Mouse (Mus musculus): ENCODE data around the gene Gmnc. TPM values are rescaled to one million over a fixed set of nuclear protein-coding genes. Genes with fewer than 3 reads are reported as not detected.

The Gmnc gene
- polyA plus RNA-seq (2016; fragmentation: Nextera tagmentation; extraction: Ambion mirVana), result 0.14 TPM in 1 of 2 replicates, not detected in the other

- Histone ChIP-seq H3K27ac (replicated peaks) (no peak within 1 kb of the TSS), H3K36me3 (no peaks in the 10 kb centered on the region), H3K27me3 (ENCODE audit: low read depth, poor library complexity, severe bottlenecking) (no peaks in the 10 kb centered on the region), H3K4me3 (no peak within 1 kb of the TSS), H3K4me1 (no peaks in the 10 kb centered on the region), H3K9me3 (replicated peaks) (no peaks in the 10 kb centered on the region)
- WGBS, result 53% methylated on average over 13 of the region's 13 CpGs
- DNase-seq (ENCODE audit: low spot score), result no peak
Measured at GRCm38 (mm10) chr16:26991477-26992300, at the start of gene Gmnc. Gene Gmnc (minus strand): TSS chr16:26991652.

DNA sequence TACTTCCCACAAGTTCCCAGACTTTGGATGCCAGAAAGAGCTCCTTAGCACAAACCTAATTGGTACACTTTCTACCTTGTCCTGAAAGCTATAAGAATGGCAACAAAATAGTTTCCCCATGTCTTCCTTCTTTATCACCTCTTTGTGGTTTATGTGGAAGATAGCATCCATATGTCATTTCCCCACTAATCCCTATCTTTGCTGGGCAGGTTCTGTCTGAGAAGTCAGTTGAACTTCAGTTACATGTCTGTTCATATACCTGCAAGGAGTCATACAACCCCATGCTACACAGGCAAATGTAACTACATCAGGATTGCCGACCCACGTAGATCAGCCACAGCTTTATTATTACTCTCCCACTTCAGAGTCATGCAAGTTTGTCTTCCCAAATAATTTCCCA is 35.8 kb upstream of the Gmnc start:
- no peak for DNase-seq (ENCODE audit: low spot score)
- Histone ChIP-seq H3K4me3 (no peak overlapping the region), H3K4me1 (0 out of 2 replicates have a peak, but pooled peaks cover 2% of the 10 kb centered on the region), H3K36me3 (no peaks in the 10 kb centered on the region), H3K27ac (replicated peaks) (no peak overlapping the region), H3K27me3 (ENCODE audit: low read depth, poor library complexity, severe bottlenecking) (no peaks in the 10 kb centered on the region), H3K9me3 (replicated peaks) (no peaks in the 10 kb centered on the region)
- 94% methylated on average over 2 of the region's 2 CpGs for WGBS

- no peak for DNase-seq (ENCODE audit: low spot score)
- H3K9me3 ChIP-seq (replicated peaks), result no peaks in the 10 kb centered on the region
- no peak overlapping the region for H3K4me3 ChIP-seq
- H3K27me3 ChIP-seq (ENCODE audit: low read depth, poor library complexity, severe bottlenecking), result no peaks in the 10 kb centered on the region
- no peak overlapping the region for H3K27ac ChIP-seq (replicated peaks)
- H3K4me1 ChIP-seq, result 0 out of 2 replicates have a peak, but pooled peaks cover 2% of the 10 kb centered on the region
- H3K36me3 ChIP-seq, result no peaks in the 10 kb centered on the region
- 97% methylated on average over 4 of the region's 4 CpGs for WGBS
Measured at GRCm38 (mm10) chr16:27026226-27026625, 34.8 kb upstream of the Gmnc start.

DNA sequence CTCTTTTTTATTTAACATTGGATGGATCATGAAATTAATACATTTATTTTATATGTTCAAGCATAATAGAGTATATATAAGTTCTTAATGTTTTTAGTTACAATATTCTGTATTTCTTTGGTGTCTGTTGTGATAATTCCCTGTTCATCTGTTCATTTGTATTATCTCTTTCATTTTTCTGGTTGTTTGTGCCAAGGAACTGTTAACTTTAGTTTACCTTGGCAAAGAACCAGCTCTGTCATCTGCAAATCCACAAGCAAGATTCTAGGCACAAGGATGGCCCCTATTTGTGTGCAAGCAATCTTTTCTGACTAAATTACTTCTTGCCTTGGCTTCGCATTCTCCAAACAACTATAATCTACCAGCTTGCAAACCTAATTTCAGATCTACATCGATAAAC is 31.3 kb upstream of the Gmnc start:
- no peak overlapping the region for H3K4me3 ChIP-seq
- WGBS, result 89% methylated on average over 2 of the region's 2 CpGs
- H3K36me3 ChIP-seq, result no peaks in the 10 kb centered on the region
- H3K27me3 ChIP-seq (ENCODE audit: low read depth, poor library complexity, severe bottlenecking), result no peaks in the 10 kb centered on the region
- H3K9me3 ChIP-seq (replicated peaks), result no peaks in the 10 kb centered on the region
- no peak for DNase-seq (ENCODE audit: low spot score)
- no peaks in the 10 kb centered on the region for H3K4me1 ChIP-seq
- H3K27ac ChIP-seq (replicated peaks), result no peak overlapping the region

- no peaks in the 10 kb centered on the region for H3K27me3 ChIP-seq (ENCODE audit: low read depth, poor library complexity, severe bottlenecking)
- no peak overlapping the region for H3K27ac ChIP-seq (replicated peaks)
- no peaks in the 10 kb centered on the region for H3K4me1 ChIP-seq
- WGBS, result 39% methylated on average over 4 of the region's 4 CpGs
- H3K36me3 ChIP-seq, result no peaks in the 10 kb centered on the region
- DNase-seq (ENCODE audit: low spot score), result no peak
- no peak overlapping the region for H3K4me3 ChIP-seq
- H3K9me3 ChIP-seq (replicated peaks), result no peaks in the 10 kb centered on the region
Measured at GRCm38 (mm10) chr16:27017309-27017708, 25.9 kb upstream of the Gmnc start.

DNA sequence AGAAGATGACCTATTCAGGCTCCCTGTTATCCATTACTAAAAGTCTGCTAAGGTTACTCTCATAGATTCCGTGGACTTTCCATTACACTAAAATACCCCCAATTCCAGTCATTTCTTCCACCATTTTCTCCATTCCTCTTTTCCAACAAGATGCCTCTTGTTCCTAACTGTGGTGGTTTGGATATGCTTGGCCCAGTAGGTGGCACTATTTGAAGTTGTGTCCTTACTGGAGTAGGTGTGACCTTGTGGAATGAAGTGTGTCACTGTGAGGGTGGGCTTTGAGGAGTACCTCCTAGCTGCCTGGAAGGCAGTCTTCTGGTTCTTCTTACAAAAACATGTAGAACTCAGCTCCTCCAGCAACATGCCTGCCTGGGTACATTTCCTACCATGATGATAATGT is 11.3 kb upstream of the Gmnc start:
- H3K36me3 ChIP-seq, result no peaks in the 10 kb centered on the region
- H3K4me1 ChIP-seq, result 0 out of 2 replicates have a peak, but pooled peaks cover 3% of the 10 kb centered on the region
- DNase-seq (ENCODE audit: low spot score), result no peak
- H3K27ac ChIP-seq (replicated peaks), result no peak overlapping the region
- no peak overlapping the region for H3K4me3 ChIP-seq
- no peaks in the 10 kb centered on the region for H3K9me3 ChIP-seq (replicated peaks)
- WGBS, result 92% methylated on average over 1 of the region's 1 CpGs
- no peaks in the 10 kb centered on the region for H3K27me3 ChIP-seq (ENCODE audit: low read depth, poor library complexity, severe bottlenecking)

- no peak overlapping the region for H3K4me3 ChIP-seq
- DNase-seq (ENCODE audit: low spot score), result no peak
- 0 out of 2 replicates have a peak, but pooled peaks cover 3% of the 10 kb centered on the region for H3K4me1 ChIP-seq
- H3K27ac ChIP-seq (replicated peaks), result no peak overlapping the region
- no peaks in the 10 kb centered on the region for H3K27me3 ChIP-seq (ENCODE audit: low read depth, poor library complexity, severe bottlenecking)
- WGBS, result 8% methylated on average over 2 of the region's 2 CpGs
- H3K9me3 ChIP-seq (replicated peaks), result no peaks in the 10 kb centered on the region
- H3K36me3 ChIP-seq, result no peaks in the 10 kb centered on the region
Measured at GRCm38 (mm10) chr16:26999563-26999962, 8.1 kb upstream of the Gmnc start.

- no peak overlapping the region for H3K27ac ChIP-seq (replicated peaks)
- no peaks in the 10 kb centered on the region for H3K27me3 ChIP-seq (ENCODE audit: low read depth, poor library complexity, severe bottlenecking)
- H3K9me3 ChIP-seq (replicated peaks), result no peaks in the 10 kb centered on the region
- WGBS, result 86% methylated on average over 19 of the region's 19 CpGs
- DNase-seq (ENCODE audit: low spot score), result no peak
- no peaks in the 10 kb centered on the region for H3K4me1 ChIP-seq
- no peaks in the 10 kb centered on the region for H3K36me3 ChIP-seq
- H3K4me3 ChIP-seq, result no peak overlapping the region
Measured at GRCm38 (mm10) chr16:26989415-26990315, 1.8 kb downstream of the Gmnc start.

- Histone ChIP-seq H3K27me3 (ENCODE audit: low read depth, poor library complexity, severe bottlenecking) (no peaks in the 10 kb centered on the region), H3K4me3 (no peak overlapping the region), H3K4me1 (no peaks in the 10 kb centered on the region), H3K36me3 (no peaks in the 10 kb centered on the region), H3K9me3 (replicated peaks) (no peaks in the 10 kb centered on the region), H3K27ac (replicated peaks) (no peak overlapping the region)
- DNase-seq (ENCODE audit: low spot score), result no peak
- 83% methylated on average over 1 of the region's 1 CpGs for WGBS
Measured at GRCm38 (mm10) chr16:26988188-26988587, 3.3 kb downstream of the Gmnc start.

GRCm38 (mm10) chr16:26985796-26986195 is 5.7 kb downstream of the Gmnc start:
- no peak overlapping the region for H3K27ac ChIP-seq (replicated peaks)
- WGBS, result 89% methylated on average over 1 of the region's 1 CpGs

GRCm38 (mm10) chr16:26982112-26982511 is 9.3 kb downstream of the Gmnc start:
- H3K4me3 ChIP-seq, result no peak overlapping the region
- no peak for DNase-seq (ENCODE audit: low spot score)
- no peak overlapping the region for H3K27ac ChIP-seq (replicated peaks)
- no peaks in the 10 kb centered on the region for H3K4me1 ChIP-seq
- H3K9me3 ChIP-seq (replicated peaks), result no peaks in the 10 kb centered on the region
- WGBS, result 36% methylated on average over 3 of the region's 3 CpGs
- no peaks in the 10 kb centered on the region for H3K36me3 ChIP-seq
- no peaks in the 10 kb centered on the region for H3K27me3 ChIP-seq (ENCODE audit: low read depth, poor library complexity, severe bottlenecking)

More at GRCm38 (mm10) chr16:26985796-26986195, 5.7 kb downstream of the Gmnc start:
- H3K36me3 ChIP-seq, result no peaks in the 10 kb centered on the region
- H3K4me3 ChIP-seq, result no peak overlapping the region
- no peak for DNase-seq (ENCODE audit: low spot score)
- no peaks in the 10 kb centered on the region for H3K4me1 ChIP-seq
- no peaks in the 10 kb centered on the region for H3K9me3 ChIP-seq (replicated peaks)
- H3K27me3 ChIP-seq (ENCODE audit: low read depth, poor library complexity, severe bottlenecking), result no peaks in the 10 kb centered on the region

- 3% methylated on average over 28 of the region's 28 CpGs for WGBS
- Histone ChIP-seq H3K9me3 (replicated peaks) (no peaks in the 10 kb centered on the region), H3K36me3 (no peaks in the 10 kb centered on the region), H3K27ac (replicated peaks) (no peak overlapping the region), H3K27me3 (ENCODE audit: low read depth, poor library complexity, severe bottlenecking) (peaks cover 27% of the 10 kb centered on the region), H3K4me3 (peak overlapping the region; percentile 51), H3K4me1 (peaks cover 6% of the 10 kb centered on the region)
- DNase-seq (ENCODE audit: low spot score), result peak; percentile 28
Measured at GRCm38 (mm10) chr16:26967967-26968366, 23.5 kb downstream of the Gmnc start.
